Mouse (Mus musculus): ENCODE data around the gene Usp1. TPM values are rescaled to one million over a fixed set of nuclear protein-coding genes. Genes with fewer than 3 reads are reported as not detected.

The Usp1 gene
- total RNA-seq, 1 experiment, result 47.3 TPM

- in situ Hi-C loops (cut with MboI; ENCODE audit: low sequenced_read_pairs in 2 of 2, unreplicated experiment in 2 of 2), result no loop called here
- no peak overlapping the region for H3K4me3 ChIP-seq (ENCODE audit: insufficient read depth in 1 of 2, low read depth in 1 of 2, low read length in 2 of 2, poor library complexity in 1 of 2, severe bottlenecking in 1 of 2)
- no peak for TF ChIP-seq HCFC1 (IDR thresholded peaks at IDR 0.05; ENCODE audit: borderline replicate concordance, insufficient read depth, low read length)
- no peak for TF ChIP-seq ZC3H11A (IDR thresholded peaks at IDR 0.05; ENCODE audit: borderline replicate concordance, low read depth, low read length)
- no peak for TF ChIP-seq CHD2 (IDR thresholded peaks at IDR 0.05; ENCODE audit: low read depth, low read length)
- no peak for TF ChIP-seq ZNF384 (IDR thresholded peaks at IDR 0.05; ENCODE audit: low read depth, low read length)
- TF ChIP-seq MAFK (IDR thresholded peaks at IDR 0.05; ENCODE audit: insufficient read depth, low read depth, low read length), result no peak
- H3K36me3 ChIP-seq (ENCODE audit: control insufficient read depth, insufficient read depth, low read length, poor library complexity, severe bottlenecking), result no peaks in the 10 kb centered on the region
- H3K4me1 ChIP-seq (ENCODE audit: control insufficient read depth in 2 of 2, insufficient read depth in 2 of 2, low read length in 2 of 2, poor library complexity in 1 of 2), result no peaks in the 10 kb centered on the region
- H3K27ac ChIP-seq (ENCODE audit: insufficient read depth, low read depth, low read length, poor library complexity, severe bottlenecking), result no peak overlapping the region
- no peaks in the 10 kb centered on the region for H3K9me3 ChIP-seq (ENCODE audit: control insufficient read depth, insufficient read depth, low read depth, low read length)
- DNase-seq (ENCODE audit: low read depth, low spot score), result no peak
- no peak overlapping the region for H3K9ac ChIP-seq (ENCODE audit: insufficient read depth, low read depth, low read length, poor library complexity, severe bottlenecking)
Observed at GRCm38 (mm10) chr4:98910246-98910645, 13.4 kb upstream of the Usp1 start.

GRCm38 (mm10) chr4:98917724-98918123, 5.9 kb upstream of the Usp1 start:
- H3K27ac ChIP-seq (ENCODE audit: insufficient read depth, low read depth, low read length, poor library complexity, severe bottlenecking), result no peak overlapping the region
- no peaks in the 10 kb centered on the region for H3K9me3 ChIP-seq (ENCODE audit: control insufficient read depth, insufficient read depth, low read depth, low read length)
- no peak overlapping the region for H3K9ac ChIP-seq (ENCODE audit: insufficient read depth, low read depth, low read length, poor library complexity, severe bottlenecking)
- H3K36me3 ChIP-seq (ENCODE audit: control insufficient read depth, insufficient read depth, low read length, poor library complexity, severe bottlenecking), result no peaks in the 10 kb centered on the region
- peaks cover 0 to 6% of the 10 kb centered on the region in 2 experiments; a peak in 1 of 4 replicates for H3K4me1 ChIP-seq (ENCODE audit: control insufficient read depth in 2 of 2, insufficient read depth in 2 of 2, low read length in 2 of 2, poor library complexity in 1 of 2)
- no peak overlapping the region for H3K4me3 ChIP-seq (ENCODE audit: insufficient read depth in 1 of 2, low read depth in 1 of 2, low read length in 2 of 2, poor library complexity in 1 of 2, severe bottlenecking in 1 of 2)
- no peak for DNase-seq (ENCODE audit: low read depth, low spot score)
- no peak for TF ChIP-seq ZNF384 (IDR thresholded peaks at IDR 0.05; ENCODE audit: low read depth, low read length)
- no peak for TF ChIP-seq MAFK (IDR thresholded peaks at IDR 0.05; ENCODE audit: insufficient read depth, low read depth, low read length)
- TF ChIP-seq ZC3H11A (IDR thresholded peaks at IDR 0.05; ENCODE audit: borderline replicate concordance, low read depth, low read length), result no peak
- TF ChIP-seq CHD2 (IDR thresholded peaks at IDR 0.05; ENCODE audit: low read depth, low read length), result no peak
- in situ Hi-C loops (cut with MboI; ENCODE audit: low sequenced_read_pairs in 2 of 2, unreplicated experiment in 2 of 2), result no loop called here

DNA sequence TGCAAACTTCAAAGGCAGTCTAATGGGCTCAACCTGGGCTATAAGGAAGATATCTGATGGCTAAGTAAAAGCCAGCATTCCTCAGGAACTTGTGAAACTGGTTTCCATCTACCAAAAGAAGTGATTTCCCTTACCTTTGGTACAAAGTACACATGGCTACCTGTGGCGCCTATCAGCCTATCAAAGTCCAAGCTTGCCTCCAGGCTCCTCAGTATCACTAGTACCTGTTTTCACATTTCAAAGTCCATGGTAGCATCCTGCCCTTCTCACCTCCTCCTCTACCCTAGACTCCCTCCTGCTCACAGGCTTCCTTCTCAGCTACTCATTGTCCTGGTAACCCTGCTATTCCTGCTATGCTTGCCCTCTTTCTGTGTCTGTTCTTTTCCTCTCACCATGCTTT, 5.4 kb upstream of the Usp1 start:
- no peak overlapping the region for H3K4me3 ChIP-seq (ENCODE audit: insufficient read depth in 1 of 2, low read depth in 1 of 2, low read length in 2 of 2, poor library complexity in 1 of 2, severe bottlenecking in 1 of 2)
- DNase-seq (ENCODE audit: low read depth, low spot score), result no peak
- no peak overlapping the region for H3K9ac ChIP-seq (ENCODE audit: insufficient read depth, low read depth, low read length, poor library complexity, severe bottlenecking)
- in situ Hi-C loops (cut with MboI; ENCODE audit: low sequenced_read_pairs in 2 of 2, unreplicated experiment in 2 of 2), result no loop called here
- peaks cover 0 to 6% of the 10 kb centered on the region in 2 experiments; a peak in 1 of 4 replicates for H3K4me1 ChIP-seq (ENCODE audit: control insufficient read depth in 2 of 2, insufficient read depth in 2 of 2, low read length in 2 of 2, poor library complexity in 1 of 2)
- no peak overlapping the region for H3K27ac ChIP-seq (ENCODE audit: insufficient read depth, low read depth, low read length, poor library complexity, severe bottlenecking)
- H3K36me3 ChIP-seq (ENCODE audit: control insufficient read depth, insufficient read depth, low read length, poor library complexity, severe bottlenecking), result no peaks in the 10 kb centered on the region
- TF ChIP-seq MAFK (IDR thresholded peaks at IDR 0.05; ENCODE audit: insufficient read depth, low read depth, low read length) (no peak), ZC3H11A (IDR thresholded peaks at IDR 0.05; ENCODE audit: borderline replicate concordance, low read depth, low read length) (no peak), CHD2 (IDR thresholded peaks at IDR 0.05; ENCODE audit: low read depth, low read length) (no peak), ZNF384 (IDR thresholded peaks at IDR 0.05; ENCODE audit: low read depth, low read length) (no peak), HCFC1 (IDR thresholded peaks at IDR 0.05; ENCODE audit: borderline replicate concordance, insufficient read depth, low read length) (no peak)
- H3K9me3 ChIP-seq (ENCODE audit: control insufficient read depth, insufficient read depth, low read depth, low read length), result no peaks in the 10 kb centered on the region

DNA sequence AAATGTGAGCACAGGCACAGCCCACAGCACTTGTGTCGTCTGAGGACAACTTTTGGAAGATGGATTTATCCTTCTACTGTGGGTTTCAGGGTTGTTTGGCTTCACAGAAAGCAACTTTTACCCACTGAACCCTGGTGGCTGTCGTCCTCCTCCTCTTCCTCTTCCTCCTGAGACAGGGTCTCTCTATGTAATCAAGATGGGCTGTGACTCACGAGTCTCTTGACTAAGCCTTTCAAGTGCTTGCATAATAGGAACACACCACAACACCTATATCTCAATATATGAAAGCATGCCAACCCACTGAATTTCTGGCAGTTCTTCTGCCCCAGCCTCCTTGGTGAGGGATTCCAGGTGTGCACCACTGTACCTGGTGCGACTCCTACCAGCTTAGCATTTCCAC, 2.7 kb upstream of the Usp1 start:
- H3K9ac ChIP-seq (ENCODE audit: insufficient read depth, low read depth, low read length, poor library complexity, severe bottlenecking), result no peak overlapping the region
- in situ Hi-C loops (cut with MboI; ENCODE audit: low sequenced_read_pairs in 2 of 2, unreplicated experiment in 2 of 2), result no loop called here
- no peaks in the 10 kb centered on the region for H3K9me3 ChIP-seq (ENCODE audit: control insufficient read depth, insufficient read depth, low read depth, low read length)
- peaks cover 2 to 6% of the 10 kb centered on the region in 2 experiments; a peak in 1 of 4 replicates for H3K4me1 ChIP-seq (ENCODE audit: control insufficient read depth in 2 of 2, insufficient read depth in 2 of 2, low read length in 2 of 2, poor library complexity in 1 of 2)
- TF ChIP-seq ZNF384 (IDR thresholded peaks at IDR 0.05; ENCODE audit: low read depth, low read length), result no peak
- TF ChIP-seq HCFC1 (IDR thresholded peaks at IDR 0.05; ENCODE audit: borderline replicate concordance, insufficient read depth, low read length), result no peak
- H3K4me3 ChIP-seq (ENCODE audit: insufficient read depth in 1 of 2, low read depth in 1 of 2, low read length in 2 of 2, poor library complexity in 1 of 2, severe bottlenecking in 1 of 2), result no peak overlapping the region
- no peak for DNase-seq (ENCODE audit: low read depth, low spot score)
- H3K36me3 ChIP-seq (ENCODE audit: control insufficient read depth, insufficient read depth, low read length, poor library complexity, severe bottlenecking), result no peaks in the 10 kb centered on the region
- no peak overlapping the region for H3K27ac ChIP-seq (ENCODE audit: insufficient read depth, low read depth, low read length, poor library complexity, severe bottlenecking)

DNA sequence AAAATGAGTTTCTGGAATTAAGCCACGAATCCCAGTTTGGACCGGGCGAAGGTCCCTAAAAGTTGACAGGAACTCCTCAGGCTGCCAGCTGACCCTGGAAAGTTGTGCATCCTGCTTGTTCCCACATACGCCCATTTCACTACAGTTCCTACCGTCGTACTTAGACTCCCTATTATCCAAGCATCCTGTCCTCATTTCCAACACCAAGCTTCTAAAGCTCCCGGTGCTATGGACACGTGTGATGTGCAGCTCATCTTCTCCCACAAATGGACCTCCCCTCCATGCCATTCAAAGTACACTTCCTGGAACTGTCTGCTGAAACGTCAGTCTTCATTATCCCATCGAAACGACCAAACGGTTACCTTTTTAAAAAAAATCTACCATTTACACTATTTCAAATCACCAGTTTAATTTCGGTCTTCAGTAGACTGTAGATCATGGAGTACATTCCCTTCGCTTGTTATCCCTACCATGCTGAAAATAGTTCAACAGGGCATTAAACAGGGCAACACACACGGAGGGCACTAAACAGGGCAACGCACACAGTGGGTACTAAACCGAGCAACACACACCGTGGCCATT, 1.5 kb upstream of the Usp1 start:
- Histone ChIP-seq H3K27ac (ENCODE audit: insufficient read depth, low read depth, low read length, poor library complexity, severe bottlenecking) (0 out of 2 replicates have a peak overlapping the region, but pooled peaks have one; percentile 65), H3K9ac (ENCODE audit: insufficient read depth, low read depth, low read length, poor library complexity, severe bottlenecking) (peak overlapping the region; percentile 93), H3K36me3 (ENCODE audit: control insufficient read depth, insufficient read depth, low read length, poor library complexity, severe bottlenecking) (no peaks in the 10 kb centered on the region), H3K4me1 (ENCODE audit: control insufficient read depth in 2 of 2, insufficient read depth in 2 of 2, low read length in 2 of 2, poor library complexity in 1 of 2) (peaks cover 2 to 5% of the 10 kb centered on the region in 2 experiments; a peak in 1 of 4 replicates), H3K4me3 (ENCODE audit: insufficient read depth in 1 of 2, low read depth in 1 of 2, low read length in 2 of 2, poor library complexity in 1 of 2, severe bottlenecking in 1 of 2) (peak overlapping the region; percentile 89 to 91), H3K9me3 (ENCODE audit: control insufficient read depth, insufficient read depth, low read depth, low read length) (no peaks in the 10 kb centered on the region)
- no peak for DNase-seq (ENCODE audit: low read depth, low spot score)
- TF ChIP-seq ZC3H11A (IDR thresholded peaks at IDR 0.05; ENCODE audit: borderline replicate concordance, low read depth, low read length) (no peak), ZNF384 (IDR thresholded peaks at IDR 0.05; ENCODE audit: low read depth, low read length) (no peak), CHD2 (IDR thresholded peaks at IDR 0.05; ENCODE audit: low read depth, low read length) (no peak), MAFK (IDR thresholded peaks at IDR 0.05; ENCODE audit: insufficient read depth, low read depth, low read length) (no peak), HCFC1 (IDR thresholded peaks at IDR 0.05; ENCODE audit: borderline replicate concordance, insufficient read depth, low read length) (no peak)
- in situ Hi-C loops (cut with MboI; ENCODE audit: low sequenced_read_pairs in 2 of 2, unreplicated experiment in 2 of 2), result no loop called here

All from ES-E14 (cell line).